Mouse (Mus musculus): ENCODE measurements around the gene Rbm42. TPM values are rescaled to one million over a fixed set of nuclear protein-coding genes. Genes with fewer than 3 reads are reported as not detected.

Gene Rbm42
- polyA plus RNA-seq, 1 experiment from 2014 or later: 151 TPM

GRCm38 (mm10) chr7:30598786-30599185 is 51.3 kb downstream of the Rbm42 start, which contains the start of gene Zbtb32:
Gene Zbtb32, minus strand, starts transcription at chr7:30598909.
- 0 out of 2 replicates have a peak, but pooled peaks cover 2% of the 10 kb centered on the region for H3K9me3 ChIP-seq
- no peak within 1 kb of the TSS for H3K27ac ChIP-seq
- 92% methylated on average over 12 of the region's 12 CpGs for whole genome bisulfite sequencing
- ATAC-seq (ENCODE audit: insufficient number of reproducible peaks, insufficient read depth, low FRiP score, low TSS enrichment): no peak
- no peaks in the 10 kb centered on the region for H3K27me3 ChIP-seq
- H3K36me3 ChIP-seq: no peaks in the 10 kb centered on the region
- no peak within 1 kb of the TSS for H3K4me3 ChIP-seq
- no peak within 1 kb of the TSS for H3K9ac ChIP-seq
- no peak within 1 kb of the TSS for H3K4me2 ChIP-seq (replicated peaks)
- no peaks in the 10 kb centered on the region for H3K4me1 ChIP-seq

- Histone ChIP-seq H3K4me3 (no peak overlapping the region), H3K4me2 (replicated peaks) (no peak overlapping the region), H3K27ac (no peak overlapping the region), H3K9ac (no peak overlapping the region), H3K9me3 (0 out of 2 replicates have a peak, but pooled peaks cover 2% of the 10 kb centered on the region), H3K27me3 (no peaks in the 10 kb centered on the region), H3K4me1 (no peaks in the 10 kb centered on the region), H3K36me3 (no peaks in the 10 kb centered on the region)
- 68% methylated on average over 5 of the region's 5 CpGs for WGBS
- no peak for ATAC-seq (ENCODE audit: insufficient number of reproducible peaks, insufficient read depth, low FRiP score, low TSS enrichment)
Observed at GRCm38 (mm10) chr7:30596811-30597210, 53.3 kb downstream of the Rbm42 start.

- Histone ChIP-seq H3K9me3 (0 out of 2 replicates have a peak, but pooled peaks cover 2% of the 10 kb centered on the region), H3K9ac (no peak overlapping the region), H3K36me3 (no peaks in the 10 kb centered on the region), H3K4me3 (no peak overlapping the region), H3K27ac (no peak overlapping the region), H3K4me1 (no peaks in the 10 kb centered on the region), H3K27me3 (no peaks in the 10 kb centered on the region), H3K4me2 (replicated peaks) (no peak overlapping the region)
- 78% methylated on average over 5 of the region's 5 CpGs for WGBS
- ATAC-seq (ENCODE audit: insufficient number of reproducible peaks, insufficient read depth, low FRiP score, low TSS enrichment): no peak
Observed at GRCm38 (mm10) chr7:30596093-30596492, 54.0 kb downstream of the Rbm42 start.

DNA sequence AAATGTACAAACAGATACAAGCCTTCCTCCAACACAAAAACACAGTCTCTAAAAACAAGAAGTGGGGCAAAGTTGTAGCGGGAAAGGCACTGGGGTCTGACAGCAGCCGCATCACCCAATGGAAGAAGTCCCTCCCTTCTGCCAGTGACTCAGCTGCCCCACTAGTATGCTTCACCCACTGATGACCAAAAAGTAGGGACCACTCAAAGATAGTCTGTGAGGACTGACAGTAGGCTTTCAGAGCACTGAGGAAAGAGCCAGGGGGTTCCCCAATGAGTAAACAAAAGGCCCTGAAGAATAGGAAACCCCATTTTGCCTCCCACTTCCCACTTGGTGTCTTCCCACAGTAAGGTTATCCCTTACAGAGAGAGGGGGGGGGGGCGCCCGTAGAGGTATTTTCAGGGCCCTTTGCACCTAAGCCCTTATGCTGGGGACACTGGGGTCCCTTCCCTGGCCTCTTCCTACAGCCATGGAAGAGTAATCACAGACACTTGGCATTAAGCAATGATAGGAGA is 55.5 kb downstream of the Rbm42 start:
- Histone ChIP-seq H3K4me2 (replicated peaks) (no peak overlapping the region), H3K9me3 (0 out of 2 replicates have a peak, but pooled peaks cover 2% of the 10 kb centered on the region), H3K36me3 (no peaks in the 10 kb centered on the region), H3K4me3 (no peak overlapping the region), H3K9ac (no peak overlapping the region), H3K27ac (no peak overlapping the region), H3K4me1 (peaks cover 7% of the 10 kb centered on the region), H3K27me3 (no peaks in the 10 kb centered on the region)
- ATAC-seq (ENCODE audit: insufficient number of reproducible peaks, insufficient read depth, low FRiP score, low TSS enrichment): no peak
- 78% methylated on average over 3 of the region's 4 CpGs for WGBS

- WGBS: 79% methylated on average over 10 of the region's 10 CpGs
- ATAC-seq (ENCODE audit: insufficient number of reproducible peaks, insufficient read depth, low FRiP score, low TSS enrichment): no peak
- Histone ChIP-seq H3K9me3 (0 out of 2 replicates have a peak, but pooled peaks cover 2% of the 10 kb centered on the region), H3K4me1 (peaks cover 8% of the 10 kb centered on the region), H3K4me3 (no peak overlapping the region), H3K36me3 (no peaks in the 10 kb centered on the region), H3K27ac (no peak overlapping the region), H3K27me3 (no peaks in the 10 kb centered on the region), H3K9ac (no peak overlapping the region), H3K4me2 (replicated peaks) (no peak overlapping the region)
Observed at GRCm38 (mm10) chr7:30593579-30594509, 56.3 kb downstream of the Rbm42 start.

DNA sequence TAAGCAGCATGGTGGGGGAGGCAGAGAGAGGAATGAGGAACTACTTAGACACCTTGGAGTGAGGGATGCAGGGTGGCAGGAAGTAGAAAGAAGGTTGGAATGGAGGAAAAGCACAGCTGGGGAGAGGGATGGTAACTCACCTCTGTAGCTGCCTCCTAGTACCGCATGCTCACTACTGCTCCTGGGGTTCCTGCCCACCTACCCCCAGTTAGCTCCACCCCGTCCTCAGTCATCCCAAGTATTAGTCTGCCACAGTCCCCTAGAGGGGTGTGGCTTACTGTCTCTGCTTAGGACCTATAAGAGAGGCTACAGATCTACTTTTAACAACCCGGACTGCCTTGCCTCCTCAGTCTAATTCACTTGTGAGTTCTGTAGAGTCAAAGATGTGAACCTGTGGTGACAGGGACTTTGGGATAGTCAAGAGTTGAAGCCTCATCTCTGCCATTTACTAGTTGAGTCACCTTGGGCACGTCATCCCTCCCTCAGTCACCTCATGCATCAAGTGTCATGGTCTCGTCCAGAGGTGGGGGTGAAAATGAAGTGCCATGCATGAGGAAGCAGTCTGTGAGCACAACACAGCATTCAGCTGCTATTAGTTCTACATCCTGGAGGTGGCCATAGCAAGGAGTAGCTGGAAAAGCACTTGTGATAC is 57.2 kb downstream of the Rbm42 start:
- Histone ChIP-seq H3K27me3 (no peaks in the 10 kb centered on the region), H3K4me3 (no peak overlapping the region), H3K4me2 (replicated peaks) (no peak overlapping the region), H3K36me3 (no peaks in the 10 kb centered on the region), H3K27ac (no peak overlapping the region), H3K9me3 (no peaks in the 10 kb centered on the region), H3K4me1 (peaks cover 8% of the 10 kb centered on the region), H3K9ac (no peak overlapping the region)
- ATAC-seq (ENCODE audit: insufficient number of reproducible peaks, insufficient read depth, low FRiP score, low TSS enrichment): no peak
- WGBS: 55% methylated on average over 5 of the region's 5 CpGs

- Histone ChIP-seq H3K9me3 (no peaks in the 10 kb centered on the region), H3K4me1 (peaks cover 19% of the 10 kb centered on the region), H3K27me3 (no peaks in the 10 kb centered on the region), H3K4me2 (replicated peaks) (no peak overlapping the region), H3K27ac (no peak overlapping the region), H3K36me3 (peaks cover 2% of the 10 kb centered on the region; the same call in 1 of the 2 replicates), H3K4me3 (no peak overlapping the region), H3K9ac (peak overlapping the region; percentile 19; the same call in 1 of the 2 replicates)
- ATAC-seq (ENCODE audit: insufficient number of reproducible peaks, insufficient read depth, low FRiP score, low TSS enrichment): no peak
- 45% methylated on average over 4 of the region's 4 CpGs for WGBS
Observed at GRCm38 (mm10) chr7:30591605-30591951, 58.5 kb downstream of the Rbm42 start.

Other genes starting within 250 kb of the Rbm42 start
- gene Tyrobp, start 236.6 kb downstream of the Rbm42 start, polyA plus RNA-seq (2016; fragmentation: Nextera tagmentation; extraction: Ambion mirVana): 16.7 and 18.7 TPM in 2 replicates
- gene Hcst, start 230.5 kb downstream of the Rbm42 start, polyA plus RNA-seq (2016; fragmentation: Nextera tagmentation; extraction: Ambion mirVana): 0.70 and 0.98 TPM in 2 replicates
- 2.1 and 2.9 TPM in 2 replicates for gene Nfkbid, start 228.6 kb downstream of the Rbm42 start, polyA plus RNA-seq (2016; fragmentation: Nextera tagmentation; extraction: Ambion mirVana)
- gene Aplp1, start 204.8 kb downstream of the Rbm42 start, polyA plus RNA-seq (2016; fragmentation: Nextera tagmentation; extraction: Ambion mirVana): 66.5 and 74.7 TPM in 2 replicates
- gene Kirrel2, start 192.6 kb downstream of the Rbm42 start, polyA plus RNA-seq (2016; fragmentation: Nextera tagmentation; extraction: Ambion mirVana): 0.46 and 0.52 TPM in 2 replicates
- gene Nphs1, start 192.0 kb downstream of the Rbm42 start, polyA plus RNA-seq (2016; fragmentation: Nextera tagmentation; extraction: Ambion mirVana): 0.10 and 0.29 TPM in 2 replicates
- not detected in 2 replicates for gene Prodh2, start 156.7 kb downstream of the Rbm42 start, polyA plus RNA-seq (2016; fragmentation: Nextera tagmentation; extraction: Ambion mirVana)
- 20.0 and 26.5 TPM in 2 replicates for gene Arhgap33, start 115.3 kb downstream of the Rbm42 start, polyA plus RNA-seq (2016; fragmentation: Nextera tagmentation; extraction: Ambion mirVana)
- gene Hspb6, start 98.1 kb downstream of the Rbm42 start, polyA plus RNA-seq (2016; fragmentation: Nextera tagmentation; extraction: Ambion mirVana): 8.5 and 9.2 TPM in 2 replicates
- gene Proser3, start 98.0 kb downstream of the Rbm42 start, polyA plus RNA-seq (2016; fragmentation: Nextera tagmentation; extraction: Ambion mirVana): 15.6 and 16.0 TPM in 2 replicates
- gene Lin37, start 90.5 kb downstream of the Rbm42 start, polyA plus RNA-seq (2016; fragmentation: Nextera tagmentation; extraction: Ambion mirVana): 44.7 and 49.1 TPM in 2 replicates
- gene U2af1l4, start 87.0 kb downstream of the Rbm42 start, polyA plus RNA-seq (2016; fragmentation: Nextera tagmentation; extraction: Ambion mirVana): 94.1 TPM in 2 replicates
- gene Gm49396, start 87.0 kb downstream of the Rbm42 start, polyA plus RNA-seq (2016; fragmentation: Nextera tagmentation; extraction: Ambion mirVana): 16.5 and 17.4 TPM in 2 replicates
- gene Psenen, start 86.7 kb downstream of the Rbm42 start, polyA plus RNA-seq (2016; fragmentation: Nextera tagmentation; extraction: Ambion mirVana): 132 and 138 TPM in 2 replicates
- gene Igflr1, start 84.9 kb downstream of the Rbm42 start, polyA plus RNA-seq (2016; fragmentation: Nextera tagmentation; extraction: Ambion mirVana): 4.1 and 5.5 TPM in 2 replicates
- gene Kmt2b, start 61.6 kb downstream of the Rbm42 start, polyA plus RNA-seq (2016; fragmentation: Nextera tagmentation; extraction: Ambion mirVana): 11.6 and 12.6 TPM in 2 replicates
- gene Zbtb32, start 51.4 kb downstream of the Rbm42 start, polyA plus RNA-seq (2016; fragmentation: Nextera tagmentation; extraction: Ambion mirVana): 0.17 and 0.19 TPM in 2 replicates
- 0.37 and 0.73 TPM in 2 replicates for gene Upk1a, start 37.5 kb downstream of the Rbm42 start, polyA plus RNA-seq (2016; fragmentation: Nextera tagmentation; extraction: Ambion mirVana)
- 761 and 784 TPM in 2 replicates for gene Cox6b1, start 24.2 kb downstream of the Rbm42 start, polyA plus RNA-seq (2016; fragmentation: Nextera tagmentation; extraction: Ambion mirVana)
- gene Etv2, start 14.5 kb downstream of the Rbm42 start, polyA plus RNA-seq (2016; fragmentation: Nextera tagmentation; extraction: Ambion mirVana): not detected in 2 replicates
- gene Haus5, start 14.7 kb upstream of the Rbm42 start, polyA plus RNA-seq (2016; fragmentation: Nextera tagmentation; extraction: Ambion mirVana): 54.8 and 59.3 TPM in 2 replicates
- gene Pmis2, start 21.3 kb upstream of the Rbm42 start, polyA plus RNA-seq (2016; fragmentation: Nextera tagmentation; extraction: Ambion mirVana): not detected in 2 replicates
- gene 2200002J24Rik, start 48.6 kb upstream of the Rbm42 start, polyA plus RNA-seq (2016; fragmentation: Nextera tagmentation; extraction: Ambion mirVana): not detected in 2 replicates
- gene Atp4a, start 61.9 kb upstream of the Rbm42 start, polyA plus RNA-seq (2016; fragmentation: Nextera tagmentation; extraction: Ambion mirVana): 0.50 and 0.96 TPM in 2 replicates
- gene Tmem147, start 79.2 kb upstream of the Rbm42 start, polyA plus RNA-seq (2016; fragmentation: Nextera tagmentation; extraction: Ambion mirVana): 156 and 166 TPM in 2 replicates
- 0.62 and 0.97 TPM in 2 replicates for gene Gapdhs, start 93.4 kb upstream of the Rbm42 start, polyA plus RNA-seq (2016; fragmentation: Nextera tagmentation; extraction: Ambion mirVana)
- gene Sbsn, start 101.2 kb upstream of the Rbm42 start, polyA plus RNA-seq (2016; fragmentation: Nextera tagmentation; extraction: Ambion mirVana): 1.1 and 1.3 TPM in 2 replicates
- 0.32 TPM in 1 of 2 replicates, not detected in the other for gene Dmkn, start 113.4 kb upstream of the Rbm42 start, polyA plus RNA-seq (2016; fragmentation: Nextera tagmentation; extraction: Ambion mirVana)
- 1.0 and 1.1 TPM in 2 replicates for gene Krtdap, start 137.6 kb upstream of the Rbm42 start, polyA plus RNA-seq (2016; fragmentation: Nextera tagmentation; extraction: Ambion mirVana)
- 0.24 TPM in 1 of 2 replicates, not detected in the other for gene Ffar2, start 173.5 kb upstream of the Rbm42 start, polyA plus RNA-seq (2016; fragmentation: Nextera tagmentation; extraction: Ambion mirVana)
- 0.13 TPM in 1 of 2 replicates, not detected in the other for gene Ffar3, start 205.9 kb upstream of the Rbm42 start, polyA plus RNA-seq (2016; fragmentation: Nextera tagmentation; extraction: Ambion mirVana)
- not detected in 2 replicates for gene Ffar1, start 211.2 kb upstream of the Rbm42 start, polyA plus RNA-seq (2016; fragmentation: Nextera tagmentation; extraction: Ambion mirVana)
- gene Cd22, start 230.0 kb upstream of the Rbm42 start, polyA plus RNA-seq (2016; fragmentation: Nextera tagmentation; extraction: Ambion mirVana): 0.09 and 0.17 TPM in 2 replicates

Measured in embryonic facial prominence, embryonic 12.5 days (tissue).